Mouse (Mus musculus): ENCODE measurements around the gene Cntn2.

Cntn2 gene

GRCm38 (mm10) chr1:132542762-132543306 is at the start of gene Cntn2:
Gene Cntn2 (minus strand): TSS chr1:132543256.
- peak; percentile 80 for DNase-seq (ENCODE audit: low spot score)

- DNase-seq (ENCODE audit: low spot score) = no peak
These were observed 49.1 kb upstream of the Cntn2 start for GRCm38 (mm10) chr1:132592145-132592544.

GRCm38 (mm10) chr1:132591399-132591930 is 48.4 kb upstream of the Cntn2 start:
- DNase-seq (ENCODE audit: low spot score) = no peak

- DNase-seq (ENCODE audit: low spot score) = peak; percentile 20
These were observed 43.7 kb upstream of the Cntn2 start for GRCm38 (mm10) chr1:132586679-132587201.

GRCm38 (mm10) chr1:132585376-132585775 is 42.3 kb upstream of the Cntn2 start:
- DNase-seq (ENCODE audit: low spot score) = no peak

- DNase-seq (ENCODE audit: low spot score) = no peak
These were observed 40.0 kb upstream of the Cntn2 start for GRCm38 (mm10) chr1:132582998-132583604.

GRCm38 (mm10) chr1:132581845-132582839 is 39.1 kb upstream of the Cntn2 start:
- no peak for DNase-seq (ENCODE audit: low spot score)

- no peak for DNase-seq (ENCODE audit: low spot score)
These were observed 37.0 kb upstream of the Cntn2 start for GRCm38 (mm10) chr1:132580063-132580462.

- no peak for DNase-seq (ENCODE audit: low spot score)
These were observed 33.8 kb upstream of the Cntn2 start for GRCm38 (mm10) chr1:132576845-132577244.

- no peak for DNase-seq (ENCODE audit: low spot score)
These were observed 29.8 kb upstream of the Cntn2 start for GRCm38 (mm10) chr1:132572851-132573250.

GRCm38 (mm10) chr1:132571613-132572012 is 28.6 kb upstream of the Cntn2 start:
- no peak for DNase-seq (ENCODE audit: low spot score)

- no peak for DNase-seq (ENCODE audit: low spot score)
These were observed 27.9 kb upstream of the Cntn2 start for GRCm38 (mm10) chr1:132570906-132571305.

GRCm38 (mm10) chr1:132570068-132570780 is 27.2 kb upstream of the Cntn2 start:
- no peak for DNase-seq (ENCODE audit: low spot score)

GRCm38 (mm10) chr1:132569516-132569915 is 26.5 kb upstream of the Cntn2 start:
- DNase-seq (ENCODE audit: low spot score) = no peak

- DNase-seq (ENCODE audit: low spot score) = no peak
These were observed 24.5 kb upstream of the Cntn2 start for GRCm38 (mm10) chr1:132567336-132568125.

- DNase-seq (ENCODE audit: low spot score) = no peak
These were observed 22.7 kb upstream of the Cntn2 start for GRCm38 (mm10) chr1:132565766-132566165.

- DNase-seq (ENCODE audit: low spot score) = no peak
These were observed 21.9 kb upstream of the Cntn2 start for GRCm38 (mm10) chr1:132564946-132565345.

- peak; percentile 9 for DNase-seq (ENCODE audit: low spot score)
These were observed 19.3 kb upstream of the Cntn2 start for GRCm38 (mm10) chr1:132562337-132562795.

GRCm38 (mm10) chr1:132560907-132561700 is 18.0 kb upstream of the Cntn2 start:
- DNase-seq (ENCODE audit: low spot score) = no peak

GRCm38 (mm10) chr1:132559045-132559444 is 16.0 kb upstream of the Cntn2 start:
- peak; percentile 79 for DNase-seq (ENCODE audit: low spot score)
